Mouse (Mus musculus) MEL (cell line): ENCODE data around the gene Gm10401. TPM values are rescaled to one million over a fixed set of nuclear protein-coding genes. Genes with fewer than 3 reads are reported as not detected.

Experiments used
- DNase-seq: peaks from one replicate; pipeline ENCODE4 v3.0.0; 2011; ENCODE audit warnings: low read depth, low spot score
- H3K27ac ChIP-seq: 2 replicates; pipeline ENCODE4 v1.5.1; 2012; ENCODE audit warnings: low read depth, mild to moderate bottlenecking, control low read depth, low read length, moderate library complexity; ENCODE audit not compliant: control insufficient read depth
- H3K27me3 ChIP-seq, 2 experiments: fragments of 150-350 bp in 1 of 2; sonication (generic) in 1 of 2; 2 replicates each; pipeline ENCODE4 v1.6.1; 2012; ENCODE audit warnings: low read length in 2 of 2, mild to moderate bottlenecking in 2 of 2, improper control_type of control experiment in 1 of 2, moderate library complexity in 1 of 2; ENCODE audit not compliant: insufficient read depth in 2 of 2, control insufficient read depth in 1 of 2
- H3K36me3 ChIP-seq, 2 experiments: 2 replicates each; pipeline ENCODE4 v1.6.1; 2012 to 2014; ENCODE audit warnings: low read length in 2 of 2, improper control_type of control experiment in 1 of 2, inconsistent platforms in 1 of 2, mild to moderate bottlenecking in 1 of 2; ENCODE audit not compliant: insufficient read depth in 2 of 2, control insufficient read depth in 1 of 2
- H3K4me1 ChIP-seq, 2 experiments: fragments of 150-350 bp in 1 of 2; sonication (generic) in 1 of 2; 2 replicates each; pipeline ENCODE4 v1.6.1; 2012; ENCODE audit warnings: low read length in 2 of 2, improper control_type of control experiment in 1 of 2, mild to moderate bottlenecking in 1 of 2; ENCODE audit not compliant: insufficient read depth in 2 of 2, control insufficient read depth in 1 of 2
- H3K4me3 ChIP-seq, 2 experiments: fragments of 150-350 bp in 1 of 2; sonication (generic) in 1 of 2; 2 replicates each; pipeline ENCODE4 v1.5.1; 2012; ENCODE audit warnings: low read depth in 2 of 2, low read length in 2 of 2, mild to moderate bottlenecking in 2 of 2, moderate library complexity in 2 of 2, control low read depth in 1 of 2, improper control_type of control experiment in 1 of 2; ENCODE audit not compliant: control insufficient read depth in 1 of 2, insufficient read depth in 1 of 2
- H3K79me2 ChIP-seq: 2 replicates; pipeline ENCODE4 v1.6.1; 2012; ENCODE audit warnings: mild to moderate bottlenecking, low read length, moderate library complexity; ENCODE audit not compliant: control insufficient read depth, poor library complexity, insufficient read depth
- H3K9ac ChIP-seq: 2 replicates; pipeline ENCODE4 v1.6.1; 2012; ENCODE audit warnings: low read depth, mild to moderate bottlenecking, control low read depth, low read length, moderate library complexity; ENCODE audit not compliant: control insufficient read depth, poor library complexity, severe bottlenecking
- H3K9me3 ChIP-seq: fragments of 150-350 bp; sonication (generic); replicated peaks from 2 replicates; pipeline ENCODE4 v1.6.1; 2012; ENCODE audit warnings: mild to moderate bottlenecking, low read length, improper control_type of control experiment, moderate library complexity; ENCODE audit not compliant: insufficient read depth
- CHD1 ChIP-seq: IDR thresholded peaks from 2 replicates; pipeline ENCODE4 v1.6.1; 2012; ENCODE audit warnings: low read depth, mild to moderate bottlenecking, inconsistent platforms, low read length, improper control_type of control experiment
- CTCF ChIP-seq, 3 experiments: IDR thresholded peaks in 2 of 3; conservative IDR thresholded peaks in 1 of 3; 2 replicates each; pipeline ENCODE4 v1.5.1; 2011 to 2012; ENCODE audit warnings: low read length in 3 of 3, low read depth in 2 of 3, mild to moderate bottlenecking in 2 of 3, improper control_type of control experiment in 1 of 3, inconsistent platforms in 1 of 3, mixed read lengths in 1 of 3, moderate library complexity in 1 of 3; ENCODE audit not compliant: control insufficient read depth in 1 of 3, insufficient read depth in 1 of 3, poor library complexity in 1 of 3, severe bottlenecking in 1 of 3
- E2F4 ChIP-seq: IDR thresholded peaks from 2 replicates; pipeline ENCODE4 v1.6.1; 2011; ENCODE audit warnings: low read depth, low read length, improper control_type of control experiment, borderline replicate concordance
- ELF1 ChIP-seq: IDR thresholded peaks from 2 replicates; pipeline ENCODE4 v1.6.1; 2014; ENCODE audit warnings: low read depth, mild to moderate bottlenecking, inconsistent platforms, low read length, improper control_type of control experiment, moderate library complexity
- EP300 ChIP-seq, 2 experiments: IDR thresholded peaks; 2 replicates each; pipeline ENCODE4 v1.6.1; 2011; ENCODE audit warnings: improper control_type of control experiment in 2 of 2, low read length in 2 of 2, low read depth in 1 of 2, mild to moderate bottlenecking in 1 of 2
- ETS1 ChIP-seq: IDR thresholded peaks from 2 replicates; pipeline ENCODE4 v1.6.1; 2012; ENCODE audit warnings: low read depth, mild to moderate bottlenecking, inconsistent platforms, low read length, improper control_type of control experiment, moderate library complexity
- GABPA ChIP-seq: IDR thresholded peaks from 2 replicates; pipeline ENCODE4 v1.6.1; 2012; ENCODE audit warnings: low read depth, mild to moderate bottlenecking, inconsistent platforms, low read length, improper control_type of control experiment, moderate library complexity
- GATA1 ChIP-seq: IDR thresholded peaks from 2 replicates; pipeline ENCODE4 v1.6.1; 2011; ENCODE audit warnings: low read depth, low read length, improper control_type of control experiment
- HCFC1 ChIP-seq: IDR thresholded peaks from 2 replicates; pipeline ENCODE4 v1.6.1; 2012; ENCODE audit warnings: low read depth, mild to moderate bottlenecking, inconsistent platforms, low read length, improper control_type of control experiment, moderate library complexity
- JUND ChIP-seq: IDR thresholded peaks from 2 replicates; pipeline ENCODE4 v1.6.1; 2011; ENCODE audit warnings: low read depth, mild to moderate bottlenecking, improper control_type of control experiment, low read length
- KAT2A ChIP-seq: conservative IDR thresholded peaks from 2 replicates; pipeline ENCODE4 v1.6.1; 2012; ENCODE audit warnings: low read depth, low read length, improper control_type of control experiment, inconsistent platforms
- MAFK ChIP-seq: IDR thresholded peaks from 2 replicates; pipeline ENCODE4 v1.6.1; 2011; ENCODE audit warnings: low read depth, mild to moderate bottlenecking, low read length, improper control_type of control experiment, borderline replicate concordance
- MAX ChIP-seq: IDR thresholded peaks from 2 replicates; pipeline ENCODE4 v1.6.1; 2011; ENCODE audit warnings: low read length, improper control_type of control experiment
- MEF2A ChIP-seq: IDR thresholded peaks from 2 replicates; pipeline ENCODE4 v1.6.1; 2014; ENCODE audit warnings: low read depth, mild to moderate bottlenecking, inconsistent platforms, low read length, improper control_type of control experiment; ENCODE audit not compliant: poor library complexity, insufficient replicate concordance, severe bottlenecking; ENCODE audit errors: extremely low read depth
- MXI1 ChIP-seq: IDR thresholded peaks from 2 replicates; pipeline ENCODE4 v1.6.1; 2011; ENCODE audit warnings: mild to moderate bottlenecking, low read depth, low read length, improper control_type of control experiment
- MYB ChIP-seq: IDR thresholded peaks from 2 replicates; pipeline ENCODE4 v1.6.1; 2011; ENCODE audit warnings: mild to moderate bottlenecking, low read depth, low read length, improper control_type of control experiment
- MYC ChIP-seq: IDR thresholded peaks from 2 replicates; pipeline ENCODE4 v1.6.1; 2011; ENCODE audit warnings: low read depth, mild to moderate bottlenecking, low read length, improper control_type of control experiment, moderate library complexity
- NELFE ChIP-seq: IDR thresholded peaks from 2 replicates; pipeline ENCODE4 v1.6.1; 2011; ENCODE audit warnings: low read depth, low read length, improper control_type of control experiment
- NRF1 ChIP-seq: IDR thresholded peaks from 2 replicates; pipeline ENCODE4 v1.6.1; 2014; ENCODE audit warnings: low read depth, mild to moderate bottlenecking, inconsistent platforms, low read length, improper control_type of control experiment, moderate library complexity; ENCODE audit not compliant: poor library complexity, insufficient read depth, severe bottlenecking
- POLR2A ChIP-seq, 2 experiments: IDR thresholded peaks; 2 replicates each; pipeline ENCODE4 v1.6.1; 2011 to 2012; ENCODE audit warnings: low read length in 2 of 2, mild to moderate bottlenecking in 2 of 2, control low read depth in 1 of 2, improper control_type of control experiment in 1 of 2, low read depth in 1 of 2, moderate library complexity in 1 of 2; ENCODE audit not compliant: control insufficient read depth in 1 of 2, insufficient read depth in 1 of 2, poor library complexity in 1 of 2
- POLR2AphosphoS2 ChIP-seq: IDR thresholded peaks from 2 replicates; pipeline ENCODE4 v1.6.1; 2011; ENCODE audit warnings: low read length, improper control_type of control experiment
- POLR2AphosphoS5 ChIP-seq: IDR thresholded peaks from 2 replicates; pipeline ENCODE4 v1.6.1; 2012; ENCODE audit warnings: low read depth, borderline replicate concordance, mild to moderate bottlenecking, inconsistent platforms, low read length, moderate library complexity, mixed read lengths
- RCOR1 ChIP-seq: IDR thresholded peaks from 2 replicates; pipeline ENCODE4 v1.6.1; 2012; ENCODE audit warnings: low read depth, mild to moderate bottlenecking, inconsistent platforms, low read length, improper control_type of control experiment
- SIN3A ChIP-seq: IDR thresholded peaks from 2 replicates; pipeline ENCODE4 v1.6.1; 2012; ENCODE audit warnings: low read length, improper control_type of control experiment, inconsistent platforms
- SMC3 ChIP-seq: IDR thresholded peaks from 2 replicates; pipeline ENCODE4 v1.6.1; 2011; ENCODE audit warnings: low read depth, low read length, improper control_type of control experiment
- TBP ChIP-seq: IDR thresholded peaks from 2 replicates; pipeline ENCODE4 v1.8.0; 2011; ENCODE audit warnings: low read depth, low read length, improper control_type of control experiment
- TCF12 ChIP-seq: IDR thresholded peaks from 2 replicates; pipeline ENCODE4 v1.6.1; 2014; ENCODE audit warnings: low read depth, mild to moderate bottlenecking, inconsistent platforms, low read length, improper control_type of control experiment, moderate library complexity
- USF1 ChIP-seq: IDR thresholded peaks from 2 replicates; pipeline ENCODE4 v1.6.1; 2014; ENCODE audit warnings: low read depth, mild to moderate bottlenecking, inconsistent platforms, low read length, improper control_type of control experiment, moderate library complexity
- USF2 ChIP-seq, 2 experiments: IDR thresholded peaks; 2 replicates each; pipeline ENCODE4 v1.6.1; 2011 to 2012; ENCODE audit warnings: improper control_type of control experiment in 2 of 2, low read length in 2 of 2, borderline replicate concordance in 1 of 2, inconsistent platforms in 1 of 2, low read depth in 1 of 2, mild to moderate bottlenecking in 1 of 2; ENCODE audit not compliant: insufficient read depth in 1 of 2
- ZC3H11A ChIP-seq: IDR thresholded peaks from 2 replicates; pipeline ENCODE4 v1.6.1; 2012; ENCODE audit warnings: low read depth, mild to moderate bottlenecking, inconsistent platforms, low read length, improper control_type of control experiment
- ZKSCAN1 ChIP-seq: IDR thresholded peaks from 2 replicates; pipeline ENCODE4 v1.6.1; 2012; ENCODE audit warnings: low read depth, mild to moderate bottlenecking, inconsistent platforms, low read length, improper control_type of control experiment, moderate library complexity
- ZMIZ1 ChIP-seq: IDR thresholded peaks from 2 replicates; pipeline ENCODE4 v1.6.1; 2012; ENCODE audit warnings: low read depth, mild to moderate bottlenecking, inconsistent platforms, low read length, improper control_type of control experiment, moderate library complexity
- polyA plus RNA-seq, 2 experiments: library from polyadenylated mRNA; stranded (reverse) in 1 of 2; unstranded in 1 of 2; fragments of >175 nt in 1 of 2; fragments of >200 nt in 1 of 2; gene quantifications; 2 replicates each; pipeline versions ENCODE4 v1.2.1 to v1.2.4; 2012; ENCODE audit warnings: low replicate concordance in 2 of 2, low read depth in 1 of 2; ENCODE audit not compliant: insufficient read length in 2 of 2, insufficient read depth in 1 of 2, missing spikeins in 1 of 2
- total RNA-seq: library from RNA; depleted of rRNA; stranded (reverse); fragments of 300-350 nt; gene quantifications from 2 replicates; pipeline ENCODE4 v1.2.3, GENCODE M21; 2012

Gm10401 gene
- total and polyA plus RNA-seq, 3 experiments: 0.56 to 3.5 TPM; not detected in 1

- TF ChIP-seq SMC3 (no peak), RCOR1 (peak; percentile 82; the same call in 1 of the 2 replicates), KAT2A (no peak), JUND (peak; percentile 81), MEF2A (no peak), NRF1 (no peak), ZKSCAN1 (no peak), MYC (peak; percentile 69; the same call in 1 of the 2 replicates), ZMIZ1 (0 out of 2 replicates have a peak, but pooled peaks have one; percentile 54), ELF1 (peak; percentile 66), CTCF (IDR thresholded peaks at IDR 0.05 in 2 of 3, conservative IDR thresholded peaks at IDR 0.05 in 1 of 3; ENCODE audit: control insufficient read depth in 1 of 3, insufficient read depth in 1 of 3, low read depth in 2 of 3, low read length in 3 of 3, poor library complexity in 1 of 3, severe bottlenecking in 1 of 3) (no peak), MAFK (peak; percentile 93), USF1 (no peak), SIN3A (peak; percentile 90), NELFE (no peak)
Observed at GRCm38 (mm10) chr5:115072143-115072542, 26.0 kb downstream of the Gm10401 start (continued).

GRCm38 (mm10) chr5:115071096-115071901 is 26.8 kb downstream of the Gm10401 start:
- H3K4me1 ChIP-seq: peaks cover 33 to 74% of the 10 kb centered on the region in 2 experiments
- TF ChIP-seq KAT2A (no peak), CHD1 (no peak), USF2 (IDR thresholded peaks at IDR 0.05; ENCODE audit: borderline replicate concordance in 1 of 2, insufficient read depth in 1 of 2, low read depth in 1 of 2, low read length in 2 of 2) (no peak), ELF1 (no peak), E2F4 (no peak), TBP (peak; percentile 81; the same call in 1 of the 2 replicates), MXI1 (peak; percentile 19; the same call in 1 of the 2 replicates), ETS1 (peak; percentile 89), GABPA (0 out of 2 replicates have a peak, but pooled peaks have one; percentile 56), GATA1 (peak; percentile 90), MAX (no peak), POLR2AphosphoS5 (no peak), RCOR1 (no peak), NRF1 (peak; percentile 38; the same call in 1 of the 2 replicates), NELFE (no peak), POLR2A (IDR thresholded peaks at IDR 0.05; ENCODE audit: control insufficient read depth in 1 of 2, insufficient read depth in 1 of 2, low read depth in 1 of 2, low read length in 2 of 2, poor library complexity in 1 of 2) (peak in 1 of 2 experiments; percentile 50; a peak in 2 of 4 replicates), TCF12 (peak; percentile 79), EP300 (IDR thresholded peaks at IDR 0.05; ENCODE audit: low read depth in 1 of 2, low read length in 2 of 2) (peak; percentile 54 to 90), USF1 (no peak), MYB (peak; percentile 63; the same call in 1 of the 2 replicates), POLR2AphosphoS2 (no peak), ZC3H11A (no peak), HCFC1 (peak; percentile 35; the same call in 1 of the 2 replicates), ZMIZ1 (no peak), MAFK (no peak)

More at GRCm38 (mm10) chr5:115071096-115071901, 26.8 kb downstream of the Gm10401 start:
- Histone ChIP-seq H3K79me2 (peaks cover 17% of the 10 kb centered on the region), H3K36me3 (peaks cover 0 to 78% of the 10 kb centered on the region in 2 experiments; a peak in 3 of 4 replicates), H3K27ac (peak overlapping the region; percentile 97), H3K9ac (peak overlapping the region; percentile 46), H3K27me3 (no peaks in the 10 kb centered on the region), H3K4me3 (0 out of 4 replicates have a peak overlapping the region, but pooled peaks of 1 of the 2 experiments have one; percentile 1), H3K9me3 (no peaks in the 10 kb centered on the region)
- DNase-seq: peak; percentile 96
